Mouse (Mus musculus) hindlimb bud, embryonic 11.5 days (tissue): ENCODE data around the gene Shank2.

Experiments used
- DNase-seq: peaks from one replicate; pipeline ENCODE4 v3.0.0-alpha.2; 2012; ENCODE audit warnings: low read depth, low spot score; ENCODE audit errors: extremely low spot score

The Shank2 gene

GRCm38 (mm10) chr7:144160066-144160465, 158.3 kb downstream of the Shank2 start:
- no peak for DNase-seq

DNA sequence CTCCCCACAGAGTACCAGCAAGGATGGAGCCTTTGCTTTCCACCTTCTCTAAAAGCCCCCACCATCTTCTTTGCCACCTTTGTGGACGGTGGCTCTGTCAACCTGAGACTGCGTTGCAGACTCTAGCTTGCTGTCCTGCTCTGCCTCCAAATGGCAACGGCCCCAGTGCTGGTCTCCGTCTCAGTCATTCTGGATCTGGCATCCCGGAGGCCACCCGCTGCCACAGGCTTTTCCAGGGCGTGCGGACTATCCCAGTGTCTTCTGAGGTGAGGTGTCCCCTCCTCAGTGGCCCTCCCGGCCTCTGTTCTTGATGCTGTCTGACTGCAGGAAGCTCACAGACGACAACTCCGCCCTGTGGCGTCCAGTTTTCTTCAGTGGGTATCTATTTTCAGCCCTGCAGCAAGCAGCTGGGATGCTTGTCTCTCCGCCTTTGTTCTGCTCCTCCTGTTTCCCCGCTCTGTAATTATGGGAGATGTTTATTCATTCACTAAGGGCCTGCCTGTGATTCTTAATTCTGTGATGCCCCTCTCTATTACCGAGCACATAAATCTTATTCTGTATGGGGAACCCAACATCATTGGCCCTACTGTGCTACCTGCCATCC, 159.0 kb downstream of the Shank2 start:
- DNase-seq: no peak

DNA sequence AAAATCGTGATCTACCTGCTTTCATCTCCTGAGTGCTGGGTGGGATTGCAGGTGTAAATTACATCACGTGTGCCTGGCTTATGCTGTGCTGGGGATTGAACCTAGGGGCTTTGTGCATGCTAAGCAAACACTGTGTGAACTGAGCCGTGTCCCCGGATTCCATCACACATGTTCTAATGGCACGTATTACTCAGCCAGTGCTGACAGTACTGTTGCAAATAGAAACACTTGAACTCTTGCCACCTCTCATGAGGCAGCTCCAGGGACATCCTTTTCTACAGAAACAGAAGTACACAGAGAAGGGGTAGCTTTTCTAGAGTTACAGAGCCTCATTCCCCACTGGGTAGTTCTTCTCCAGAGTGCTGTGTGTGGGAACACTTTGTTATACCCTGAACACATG, 168.5 kb downstream of the Shank2 start:
- no peak for DNase-seq

GRCm38 (mm10) chr7:144170686-144171085, 169.0 kb downstream of the Shank2 start:
- DNase-seq: no peak

DNA sequence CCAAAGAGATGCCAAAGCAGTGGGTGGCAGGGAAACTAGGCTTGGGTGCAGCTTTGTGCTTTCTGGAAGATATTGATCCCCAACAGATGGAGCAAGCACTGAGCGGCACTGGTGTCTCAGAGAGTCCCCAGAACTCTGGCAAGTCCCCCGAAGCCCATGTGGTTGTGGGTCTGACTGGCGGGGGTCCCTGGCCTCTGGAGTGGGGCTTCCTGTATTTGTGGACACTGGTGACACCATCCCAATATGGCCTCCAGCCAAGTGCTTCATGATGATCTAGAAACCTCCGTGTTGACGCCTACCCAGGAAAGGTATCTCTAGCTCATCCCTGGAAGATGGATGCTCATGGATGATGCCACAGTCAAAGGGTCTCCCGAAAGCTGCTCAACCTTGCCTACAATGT, 172.1 kb downstream of the Shank2 start:
- no peak for DNase-seq

GRCm38 (mm10) chr7:144174329-144174728, 172.6 kb downstream of the Shank2 start:
- DNase-seq: no peak

DNA sequence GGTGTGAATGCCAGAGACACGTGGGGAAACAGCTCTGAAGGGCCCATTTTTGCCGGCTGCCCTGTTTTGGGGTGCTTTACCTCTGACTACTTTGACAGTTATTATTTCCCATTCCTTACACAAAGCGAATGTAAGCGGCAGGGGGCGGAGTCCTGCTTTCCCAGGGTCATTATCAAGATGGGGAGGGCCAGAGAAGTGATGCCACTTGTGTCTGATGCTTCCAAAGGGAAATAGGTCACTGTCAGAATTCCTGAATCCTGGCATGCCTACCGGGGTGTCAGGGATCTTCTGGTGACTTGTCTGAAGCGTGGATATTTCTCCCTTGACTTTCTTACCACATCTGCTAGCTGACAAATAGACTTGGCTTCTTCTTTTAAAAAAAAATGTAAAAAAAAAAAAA, 173.3 kb downstream of the Shank2 start:
- no peak for DNase-seq

DNA sequence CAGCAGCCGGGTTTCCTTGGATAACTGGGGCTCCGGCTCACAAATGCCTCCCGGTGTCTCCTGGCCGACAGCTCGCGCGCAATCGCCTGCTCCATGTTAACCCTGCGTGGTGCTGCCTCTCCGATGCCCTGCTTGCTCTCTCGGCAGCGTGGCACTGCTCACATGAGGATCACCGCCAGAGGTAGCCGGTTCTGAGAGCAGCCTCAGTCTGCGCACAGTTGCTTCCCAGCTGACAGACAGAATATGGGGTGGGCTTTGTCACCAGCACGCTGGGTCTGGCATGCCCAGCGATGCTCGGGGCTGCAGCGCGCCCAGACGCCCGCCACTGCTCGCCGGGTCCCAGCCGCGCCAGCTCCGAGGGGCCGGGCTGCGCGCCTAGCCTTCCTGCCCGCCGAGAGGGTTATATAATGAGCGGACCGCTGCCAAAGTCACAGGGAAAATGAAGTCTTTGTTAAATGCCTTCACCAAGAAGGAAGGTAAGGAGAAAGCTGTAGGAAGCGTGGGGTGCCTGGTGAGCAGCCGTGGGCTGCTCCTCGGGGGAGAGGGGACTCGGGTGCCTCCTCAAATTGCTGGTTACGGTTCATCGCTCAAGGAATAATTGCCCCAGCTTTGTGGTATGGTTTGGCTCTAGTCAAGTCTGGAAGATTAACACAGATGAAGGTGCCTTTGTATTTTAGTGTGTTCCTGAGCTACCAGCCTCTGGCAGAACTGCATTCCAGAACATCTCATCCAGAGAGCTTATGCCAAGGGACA, 173.9 kb downstream of the Shank2 start:
- no peak for DNase-seq

- no peak for DNase-seq
Observed at GRCm38 (mm10) chr7:144176234-144176730, 174.6 kb downstream of the Shank2 start.

DNA sequence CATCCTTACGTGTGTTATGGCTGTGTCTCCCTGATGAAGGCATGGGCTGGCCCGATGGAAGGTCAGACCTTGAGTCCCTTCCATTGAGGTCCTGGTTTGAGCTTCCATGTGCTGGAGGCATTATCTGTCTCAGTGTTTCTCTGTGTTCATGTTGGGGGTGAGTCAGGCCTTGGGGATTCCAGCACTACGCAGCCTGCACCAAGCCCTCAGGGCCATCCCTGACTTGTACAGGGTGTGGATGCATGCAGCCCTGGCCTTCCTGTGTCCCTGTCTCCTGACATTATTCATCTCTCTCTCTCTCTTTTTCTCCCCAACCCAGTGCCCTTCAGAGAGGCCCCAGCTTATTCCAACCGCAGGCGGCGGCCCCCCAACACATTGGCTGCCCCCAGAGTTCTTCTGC, 177.7 kb downstream of the Shank2 start:
- no peak for DNase-seq

GRCm38 (mm10) chr7:144180885-144181284, 179.2 kb downstream of the Shank2 start:
- peak; percentile 12 for DNase-seq

DNA sequence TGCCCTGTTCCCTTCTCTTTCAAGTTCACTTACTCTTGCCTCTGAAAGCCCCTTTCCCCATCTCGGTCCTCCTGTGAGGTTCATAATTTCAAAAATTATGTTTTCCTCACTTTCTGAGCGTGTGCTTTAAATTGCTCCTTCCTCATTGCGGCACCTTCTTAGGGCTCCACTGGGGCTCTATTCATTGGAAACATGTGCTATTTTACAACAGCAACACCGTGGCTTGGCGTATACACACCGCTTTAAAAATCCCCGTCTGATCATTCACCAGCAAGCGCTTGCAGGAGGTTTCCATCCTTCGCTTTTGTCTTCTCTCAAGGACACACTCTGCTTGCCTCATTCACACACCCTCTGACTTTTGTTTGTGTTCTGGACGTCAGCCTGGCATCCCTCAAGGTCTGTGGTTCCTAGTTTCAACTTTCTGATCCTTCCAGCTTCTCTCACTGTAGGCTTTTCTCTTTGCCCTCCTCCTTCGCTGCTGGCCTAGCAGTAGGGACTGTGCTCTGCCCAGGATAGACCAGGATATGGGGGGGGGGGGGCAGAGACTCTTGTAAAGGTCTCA, 186.2 kb downstream of the Shank2 start:
- DNase-seq: no peak

GRCm38 (mm10) chr7:144189446-144189845, 187.7 kb downstream of the Shank2 start:
- no peak for DNase-seq

GRCm38 (mm10) chr7:144198491-144198890, 196.8 kb downstream of the Shank2 start:
- DNase-seq: no peak

GRCm38 (mm10) chr7:144202017-144202682, 200.4 kb downstream of the Shank2 start:
- no peak for DNase-seq

- DNase-seq: no peak
Observed at GRCm38 (mm10) chr7:144204290-144204689, 202.6 kb downstream of the Shank2 start.

- no peak for DNase-seq
Observed at GRCm38 (mm10) chr7:144205161-144205560, 203.4 kb downstream of the Shank2 start.

GRCm38 (mm10) chr7:144205837-144206236, 204.1 kb downstream of the Shank2 start:
- no peak for DNase-seq

DNA sequence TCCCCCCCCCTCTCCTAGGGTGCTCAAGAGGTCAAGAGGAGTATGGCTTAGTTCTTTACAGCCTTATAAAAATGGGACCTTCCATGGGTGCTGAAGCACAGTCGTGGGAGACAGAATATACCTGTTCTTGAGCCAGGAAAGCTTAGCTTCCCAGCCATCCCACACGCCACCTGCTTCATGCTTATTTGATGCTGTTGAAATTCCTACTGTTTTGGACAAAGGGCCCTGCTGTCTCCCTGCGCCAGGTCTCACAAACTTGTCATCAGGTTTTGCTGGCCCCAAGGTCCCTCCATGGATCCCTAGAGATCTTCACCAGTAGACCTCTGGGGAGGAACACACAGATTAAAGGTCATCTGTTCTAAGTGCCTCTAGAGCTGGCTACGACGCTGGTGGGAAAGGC, 204.5 kb downstream of the Shank2 start:
- DNase-seq: no peak

DNA sequence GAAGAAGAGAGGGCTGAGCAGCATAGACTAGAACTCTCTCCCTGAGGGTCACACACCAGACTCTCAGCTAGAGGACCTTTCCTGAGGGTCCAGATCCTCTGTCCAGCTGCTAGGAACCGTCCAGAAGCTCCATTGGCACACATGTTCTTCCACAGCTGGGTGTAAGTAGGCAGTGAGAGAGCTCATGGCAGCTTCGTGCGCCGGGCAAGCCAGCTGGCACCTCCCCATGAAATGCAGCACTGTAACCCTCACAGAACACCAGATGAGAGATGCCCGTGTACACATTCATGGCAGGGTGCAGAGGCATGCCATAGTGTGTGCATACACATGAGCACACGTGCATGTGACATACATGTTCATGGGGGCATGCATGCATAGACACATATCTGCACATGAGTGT, 205.4 kb downstream of the Shank2 start:
- DNase-seq: no peak

DNA sequence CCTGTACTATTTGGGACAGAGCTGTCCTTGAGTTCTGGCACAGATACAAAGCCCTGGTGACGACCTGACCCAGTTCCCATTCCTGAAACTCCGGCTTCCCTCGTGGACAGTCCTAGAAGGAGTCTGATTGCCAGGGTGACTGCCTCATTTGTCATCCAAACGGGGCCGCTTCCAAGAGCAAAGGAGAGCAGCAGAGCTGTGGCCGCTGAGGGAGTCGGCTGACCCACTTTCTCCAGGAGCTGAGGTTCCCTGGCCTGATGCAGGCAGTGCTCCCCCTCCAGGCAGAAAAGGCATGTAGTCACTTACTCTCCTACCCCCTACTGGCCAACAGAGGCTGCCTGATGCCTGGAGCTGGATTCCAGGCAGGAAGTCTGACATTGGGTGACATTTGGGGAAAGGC, 206.1 kb downstream of the Shank2 start:
- DNase-seq: no peak

GRCm38 (mm10) chr7:144208628-144209027, 206.9 kb downstream of the Shank2 start:
- DNase-seq: no peak
